Mouse (Mus musculus) urinary bladder, postnatal 10 days (tissue): ENCODE measurements around the gene Rps6ka4.

ENCODE experiments used
- DNase-seq: peaks from one replicate; pipeline ENCODE4 v3.0.0; 2022; ENCODE audit warnings: low spot score

Gene Rps6ka4

GRCm38 (mm10) chr19:6851497-6851896 is 11.1 kb upstream of the Rps6ka4 start:
- no peak for DNase-seq

- DNase-seq: no peak
Measured at GRCm38 (mm10) chr19:6849506-6850068, 9.2 kb upstream of the Rps6ka4 start.

DNA sequence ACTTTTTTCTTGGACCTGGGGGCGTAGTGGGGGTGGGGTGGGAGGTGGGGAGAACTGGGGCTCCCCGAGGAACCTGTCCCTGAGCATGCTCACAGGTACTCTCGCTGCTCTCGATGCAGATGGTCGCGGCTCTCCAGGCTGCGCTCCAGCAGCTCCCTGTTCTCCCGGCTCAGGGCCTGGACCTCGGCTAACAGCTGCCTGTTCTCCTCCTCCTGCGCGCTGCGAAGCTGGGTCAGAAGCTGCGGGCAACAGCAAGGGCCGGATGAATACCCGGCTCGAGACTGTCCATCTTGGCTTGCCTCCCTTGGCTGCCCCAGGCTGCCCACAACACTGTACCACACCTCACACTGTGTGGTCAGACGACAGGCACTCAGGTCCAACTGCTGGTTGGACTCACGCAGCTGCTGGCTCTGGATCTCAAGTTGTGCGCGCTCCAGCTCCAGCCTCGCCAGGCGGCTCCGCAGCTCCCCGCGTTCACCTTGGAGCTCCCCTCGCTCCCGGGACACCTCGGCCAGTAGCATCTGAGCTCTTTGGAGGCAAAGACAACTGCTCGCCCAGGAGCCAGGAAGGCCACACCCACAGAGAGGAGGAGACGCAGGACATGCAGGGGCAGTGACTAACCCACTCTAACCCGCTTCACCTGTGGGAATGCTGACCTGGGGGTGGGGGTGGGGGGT is 7.5 kb upstream of the Rps6ka4 start:
- DNase-seq: no peak

DNA sequence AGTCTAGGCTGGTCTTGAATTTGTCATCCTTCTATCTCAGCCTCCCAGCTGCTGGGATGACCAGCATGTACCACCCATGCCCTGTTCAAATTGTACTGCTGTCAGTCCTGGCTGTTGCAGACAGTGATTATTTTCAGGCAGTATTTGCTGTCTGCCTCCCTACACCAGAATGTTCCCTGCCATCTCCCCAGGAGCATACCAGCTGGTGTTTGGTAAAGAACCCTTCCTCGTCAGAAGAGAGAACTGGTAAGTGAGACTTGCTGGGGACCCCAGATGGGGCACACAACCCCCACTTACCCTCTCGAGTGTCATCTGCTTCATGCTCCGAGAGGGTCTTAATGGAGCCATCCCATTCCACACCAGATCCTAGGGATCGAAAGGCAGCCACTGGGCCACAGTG is 5.6 kb upstream of the Rps6ka4 start:
- DNase-seq: no peak

DNA sequence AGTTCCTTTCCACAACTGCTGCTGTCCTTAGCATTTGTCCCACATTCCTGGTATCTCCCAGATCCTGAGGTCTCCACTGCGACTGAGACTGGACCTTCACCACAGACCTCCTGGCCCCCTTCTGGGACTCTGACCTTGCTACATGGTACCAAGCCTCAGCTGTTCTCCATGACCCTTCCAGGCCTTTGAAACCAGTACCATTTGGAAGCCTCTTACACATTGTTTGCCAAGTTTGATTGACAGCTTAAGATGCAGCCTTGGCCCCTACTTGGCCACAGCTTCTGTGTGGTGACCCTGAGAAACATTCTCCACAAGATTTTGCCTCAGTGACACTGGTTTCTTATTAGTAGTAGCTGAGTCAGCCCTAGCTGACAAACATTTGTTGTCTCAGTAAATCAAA is 1.9 kb upstream of the Rps6ka4 start:
- DNase-seq: no peak

DNA sequence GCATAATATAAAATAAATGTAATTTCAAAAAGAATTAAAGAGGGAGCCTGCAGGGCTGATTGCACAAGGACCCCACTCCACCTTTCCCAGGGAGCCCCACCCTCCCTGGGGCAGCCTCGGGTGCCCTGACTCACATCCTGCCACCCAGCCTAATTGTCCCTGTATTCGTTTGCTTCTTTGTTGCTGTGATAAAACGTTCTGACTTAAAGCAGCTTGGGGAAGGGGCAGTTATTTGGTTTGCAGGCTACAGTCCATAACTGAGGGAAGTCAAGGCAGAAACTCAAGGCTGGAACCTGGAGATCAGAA is 809 bp upstream of the Rps6ka4 start:
- no peak for DNase-seq

- no peak for DNase-seq
Measured at GRCm38 (mm10) chr19:6839615-6840474, 591 bp downstream of the Rps6ka4 start.

DNA sequence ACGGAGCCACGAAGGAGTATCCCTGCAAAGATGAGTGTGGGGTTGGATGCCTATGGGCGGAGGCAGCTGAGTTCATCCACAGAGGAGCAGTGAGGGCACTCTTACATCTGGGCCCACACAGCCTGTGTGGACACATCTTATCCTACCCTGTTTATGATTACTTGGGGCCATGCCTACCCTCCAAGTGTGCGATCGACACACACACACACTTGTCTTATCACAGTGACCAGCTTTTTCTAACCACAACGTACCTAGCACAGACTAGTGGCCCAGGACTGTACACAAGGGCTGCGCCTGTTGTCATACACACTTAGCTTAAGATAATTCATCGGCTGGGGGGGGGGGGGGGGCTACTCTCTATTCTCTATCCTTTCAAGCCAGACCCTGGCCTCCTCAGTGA is 8.1 kb downstream of the Rps6ka4 start:
- DNase-seq: no peak

GRCm38 (mm10) chr19:6831331-6831730 is 9.1 kb downstream of the Rps6ka4 start:
- no peak for DNase-seq

- no peak for DNase-seq
Measured at GRCm38 (mm10) chr19:6830556-6831316, 9.7 kb downstream of the Rps6ka4 start.

GRCm38 (mm10) chr19:6829870-6830555 is 10.4 kb downstream of the Rps6ka4 start:
- DNase-seq: no peak

DNA sequence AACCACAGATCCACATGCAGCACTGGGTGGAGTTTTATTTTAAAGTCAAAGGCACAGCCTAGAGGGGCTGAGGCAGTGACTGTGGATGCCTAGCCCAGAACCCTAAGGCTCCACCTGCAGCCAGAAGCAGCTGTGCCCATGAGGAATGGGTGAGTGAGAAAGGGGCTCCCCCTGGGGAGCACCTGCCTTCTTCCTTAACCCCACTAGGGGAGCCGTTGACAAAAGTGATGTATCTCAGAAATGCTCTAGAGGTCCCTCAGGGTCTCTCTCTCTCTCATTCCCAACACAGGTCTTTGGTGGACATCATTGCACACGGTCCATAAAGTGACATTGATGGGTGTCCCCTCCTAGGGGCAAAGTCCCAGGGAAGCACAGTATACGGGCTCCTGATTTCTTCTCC is 11.4 kb downstream of the Rps6ka4 start:
- no peak for DNase-seq

DNA sequence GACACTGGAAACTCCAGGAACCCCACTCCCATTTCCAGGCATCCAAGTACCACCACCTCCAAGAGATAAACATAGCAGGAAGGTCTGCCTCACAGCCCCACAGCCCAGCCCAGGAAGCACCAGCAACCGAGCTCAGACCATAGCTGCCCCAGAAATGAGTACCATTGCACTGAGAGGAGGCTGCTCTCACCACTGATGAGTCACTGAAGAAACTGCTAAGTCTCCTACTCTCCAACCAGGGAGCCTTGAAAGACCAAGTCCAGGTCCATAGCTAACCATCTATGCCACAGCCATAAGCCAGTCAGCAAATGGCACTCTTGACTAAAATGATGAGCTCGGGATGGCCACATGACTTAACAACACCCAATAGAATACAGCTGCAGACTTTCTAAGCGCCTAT is 13.8 kb downstream of the Rps6ka4 start:
- no peak for DNase-seq

- DNase-seq: no peak
Measured at GRCm38 (mm10) chr19:6825384-6825783, 15.1 kb downstream of the Rps6ka4 start.

GRCm38 (mm10) chr19:6820538-6821195 is 19.8 kb downstream of the Rps6ka4 start:
- DNase-seq: no peak

- DNase-seq: no peak
Measured at GRCm38 (mm10) chr19:6819143-6819827, 21.2 kb downstream of the Rps6ka4 start.

DNA sequence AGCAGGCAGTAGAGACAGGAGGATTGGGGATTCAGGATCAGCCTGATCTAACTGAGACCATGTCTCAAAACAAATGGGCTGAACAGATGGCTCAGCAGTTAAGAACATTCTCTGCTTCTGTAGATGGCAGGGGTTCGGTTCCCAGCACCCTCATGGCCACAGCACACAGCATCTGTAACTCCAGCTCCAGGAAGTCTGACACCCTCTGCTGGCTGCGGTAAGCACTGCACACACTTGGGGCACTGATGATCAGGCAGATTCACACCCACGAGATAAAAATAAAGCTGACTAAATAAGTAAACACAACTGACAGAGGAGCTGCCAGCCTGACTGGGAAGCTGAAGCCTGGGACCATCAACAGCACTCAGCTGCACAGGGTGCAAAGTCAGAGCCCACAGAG is 25.5 kb downstream of the Rps6ka4 start:
- no peak for DNase-seq

DNA sequence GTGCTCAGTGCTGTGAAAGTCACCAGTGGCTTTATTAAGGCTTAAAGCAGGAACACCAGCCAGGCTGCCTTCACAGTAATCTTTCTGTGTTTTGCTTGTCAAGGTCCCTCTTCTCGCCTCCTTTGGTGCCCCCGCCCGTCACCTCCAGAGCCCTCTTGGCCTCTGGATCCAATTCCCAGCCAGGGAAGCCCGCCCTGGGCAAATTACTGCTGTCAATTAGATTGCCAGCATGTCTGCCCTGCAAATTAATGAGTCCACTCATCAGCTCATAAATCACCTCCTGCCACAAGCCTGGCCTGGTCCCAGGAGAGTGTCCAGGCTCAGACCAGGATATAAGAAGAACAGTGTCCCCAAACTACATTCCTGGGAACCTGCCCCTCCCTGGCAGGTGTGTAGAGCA is 26.1 kb downstream of the Rps6ka4 start:
- no peak for DNase-seq
